In genomic region chr3:105801191-105802166, GRCm38 (mm10) we compare ENCODE assay signal across 7 mouse cellular contexts. TPM values are rescaled to one million over a fixed set of nuclear protein-coding genes. Genes with fewer than 3 reads are reported as not detected.
DNase-seq lines count a peak whose midpoint lies in the region; ATAC-seq lines count a peak whose summit lies in the region.

Gene Rap1a (minus strand): TSS chr3:105801336.

- no peaks in the 10 kb centered on the region for H3K9me3 ChIP-seq in intestine, embryonic 15.5 days
- no peaks in the 10 kb centered on the region for H3K9me3 ChIP-seq in midbrain, embryonic 11.5 days (ENCODE audit: control insufficient read depth, low read length)

- H3K36me3 ChIP-seq in intestine, embryonic 15.5 days: no peaks in the 10 kb centered on the region
- no peaks in the 10 kb centered on the region for H3K36me3 ChIP-seq in midbrain, embryonic 11.5 days (ENCODE audit: control insufficient read depth, insufficient read depth, low read length)

- intact Hi-C loops in left cerebral cortex, postnatal 4 days (cut with DNase I): no loop called here

- peak within 1 kb of the TSS; percentile 85 for H3K4me3 ChIP-seq in intestine, embryonic 15.5 days (replicated peaks)
- H3K4me3 ChIP-seq in midbrain, embryonic 11.5 days (ENCODE audit: low read depth, low read length): peak within 1 kb of the TSS; percentile 86

- DNase-seq in adrenal gland, adult 2 months: peak; percentile 89
- DNase-seq in embryo, embryonic 11.5 days (ENCODE audit: low read depth, low spot score): peak; percentile 61
- peak; percentile 63 to 80 for DNase-seq in gastrocnemius, postnatal 4 days (ENCODE audit: low spot score in 2 of 2)
- DNase-seq in left cerebral cortex, postnatal 4 days: peak; percentile 79
- peak; percentile 98 for DNase-seq in midbrain, embryonic 11.5 days (ENCODE audit: low spot score, missing footprints)
- peak; percentile 68 for DNase-seq in skeletal muscle tissue, adult 2 months (ENCODE audit: low read depth, low spot score)

- H3K9ac ChIP-seq in intestine, embryonic 15.5 days: peak within 1 kb of the TSS; percentile 92
- H3K9ac ChIP-seq in midbrain, embryonic 11.5 days (ENCODE audit: low read length): peak within 1 kb of the TSS; percentile 77

- peak within 1 kb of the TSS; percentile 60 for H3K4me2 ChIP-seq in intestine, embryonic 15.5 days (replicated peaks)
- peak within 1 kb of the TSS; percentile 71 for H3K4me2 ChIP-seq in midbrain, embryonic 11.5 days

- peak within 1 kb of the TSS; percentile 94 for H3K27ac ChIP-seq in intestine, embryonic 15.5 days
- H3K27ac ChIP-seq in midbrain, embryonic 11.5 days (ENCODE audit: low read depth, low read length): peak within 1 kb of the TSS; percentile 63

- 18% methylated on average over 47 of the region's 50 CpGs for WGBS in intestine, embryonic 15.5 days
- 20% methylated on average over 44 of the region's 50 CpGs for WGBS in midbrain, embryonic 11.5 days

- peak; percentile 95 for ATAC-seq in intestine, embryonic 15.5 days
- ATAC-seq in midbrain, embryonic 11.5 days (ENCODE audit: low FRiP score): peak; percentile 96

- H3K27me3 ChIP-seq in intestine, embryonic 15.5 days (replicated peaks): no peaks in the 10 kb centered on the region
- no peaks in the 10 kb centered on the region for H3K27me3 ChIP-seq in midbrain, embryonic 11.5 days (ENCODE audit: control insufficient read depth, insufficient read depth, low read length)

- H3K4me1 ChIP-seq in intestine, embryonic 15.5 days (replicated peaks): peaks cover 15% of the 10 kb centered on the region
- H3K4me1 ChIP-seq in midbrain, embryonic 11.5 days (ENCODE audit: control insufficient read depth, insufficient read depth, low read length): peaks cover 9% of the 10 kb centered on the region

RNA-seq across cellular contexts. Expression of gene Rap1a, which starts in this region (rescaled TPM):
- total RNA-seq in adrenal gland, adult 2 months (2021): 100 to 1,000 TPM; 143 to 188 TPM
- polyA plus RNA-seq in adrenal gland, adult 2 months (2012; rRNA removed): 1.5 and 1.6 TPM in 2 replicates
- total RNA-seq in gastrocnemius, postnatal 4 days (2021): 100 to 1,000 TPM; 129 to 150 TPM
- polyA plus RNA-seq in intestine, embryonic 15.5 days (2015; fragmentation: Nextera tagmentation; extraction: Ambion mirVana): 116 and 133 TPM in 2 replicates
- 10 to 100 TPM; 73.0 to 84.9 TPM for total RNA-seq in left cerebral cortex, postnatal 4 days (2021)
- 87.0 and 91.8 TPM in 2 replicates for polyA plus RNA-seq in midbrain, embryonic 11.5 days (2014; fragmentation: Nextera tagmentation; extraction: Ambion mirVana)

Comparison
In these comparisons a context has a peak if more than half of its experiments do, and no peak if none do; other contexts are left out.
1. Peak in every context shown above with its lines: DNase-seq, ATAC-seq, H3K4me3 ChIP-seq and H3K27ac ChIP-seq.
2. RNA of gene Rap1a (polyA plus RNA-seq): 116 to 133 TPM in intestine, embryonic 15.5 days and 87.0 to 91.8 TPM in midbrain, embryonic 11.5 days; 1.5 to 1.6 TPM in adrenal gland, adult 2 months; every median in the first group is over 10 times any median in the second.